Mouse (Mus musculus) left cerebral cortex, postnatal 14 days (tissue): ENCODE data around the gene Gsg1l. TPM values are rescaled to one million over a fixed set of nuclear protein-coding genes. Genes with fewer than 3 reads are reported as not detected.

Experiments
- DNase-seq, 2 experiments: peaks; one replicate each; pipeline ENCODE4 v3.0.0; 2021 to 2022; ENCODE audit warnings: low spot score in 2 of 2, mixed read lengths in 1 of 2
- intact Hi-C: fragments of 180-260 bp; cut with DNase I; formaldehyde crosslinking; loops from one replicate; pipeline ENCODE4 v1.15.1; 2025
- total RNA-seq, 2 experiments: library from RNA; stranded (reverse); gene quantifications; 2 replicates each; pipeline ENCODE4 v1.2.3; 2021

Gene Gsg1l
- total RNA-seq, 2 experiments from 2014 or later, result 51.7 to 54.5 TPM

DNA sequence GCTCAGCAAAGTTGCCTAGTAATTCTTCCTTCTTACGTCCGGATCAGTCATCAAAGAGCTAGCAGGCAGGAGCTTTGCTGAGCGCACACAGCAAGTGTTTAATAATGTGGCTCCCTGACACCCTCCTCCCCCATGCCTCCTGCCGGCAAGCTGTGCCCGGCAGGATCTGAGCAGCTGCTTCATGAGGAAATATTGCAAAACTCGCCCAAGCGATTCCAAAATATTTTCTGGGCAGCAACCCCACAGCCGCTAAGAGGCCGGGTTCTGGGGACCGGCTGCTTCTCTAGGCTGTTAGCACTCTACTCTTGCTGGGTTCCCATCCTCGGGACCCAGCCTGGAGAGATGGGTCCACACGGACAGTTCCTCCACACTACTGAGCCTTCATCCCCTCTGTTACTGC, 193.8 kb downstream of the Gsg1l start:
- intact Hi-C loops, result loop anchor here (10.0 kb wide), 1 partner anchor 196 kb away; the partner anchor contains the start of gene Gsg1l
- DNase-seq, result peak; percentile 64 to 67

DNA sequence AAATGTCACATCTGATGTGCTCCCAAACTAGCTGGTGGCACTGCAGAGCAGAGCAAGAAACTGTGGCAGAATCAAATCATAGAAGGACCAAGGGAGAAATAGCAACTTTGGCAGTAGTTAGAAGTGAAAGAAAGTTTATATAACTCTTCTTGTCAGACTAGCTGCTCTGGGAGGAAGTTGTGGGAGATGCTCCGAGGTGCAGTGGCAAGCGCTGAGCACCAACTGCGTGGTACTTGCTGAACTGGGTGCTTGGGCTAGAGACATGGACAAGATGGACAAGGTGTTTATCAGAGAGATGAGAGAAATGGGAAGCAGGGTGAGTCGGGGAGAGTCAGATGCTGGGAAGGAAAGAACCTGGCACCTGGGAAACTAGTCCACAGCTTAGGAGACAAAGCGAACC, 194.4 kb downstream of the Gsg1l start:
- DNase-seq, result no peak
- intact Hi-C loops, result loop anchor here (10.0 kb wide), 1 partner anchor 197 kb away; the partner anchor contains the start of gene Gsg1l

DNA sequence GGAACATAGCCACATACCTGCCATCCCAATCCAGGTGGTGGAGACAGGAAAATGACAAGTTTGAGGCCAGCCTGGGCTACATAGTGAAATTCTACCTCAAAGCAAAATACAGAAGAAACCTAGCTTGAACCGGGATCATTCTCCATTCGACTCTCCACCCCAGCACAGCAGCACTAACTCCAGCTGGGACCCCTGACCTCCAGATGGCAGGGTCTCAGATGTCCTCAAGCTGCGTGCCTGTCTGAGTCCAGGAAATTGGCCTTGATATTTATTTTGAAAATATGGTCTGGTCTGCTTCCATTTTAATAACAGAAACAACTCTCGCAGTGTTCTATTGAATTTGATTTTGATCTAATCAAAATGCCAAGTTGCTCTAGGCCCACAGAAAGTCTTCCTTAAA, 195.1 kb downstream of the Gsg1l start:
- intact Hi-C loops, result loop anchor here (10.0 kb wide), 1 partner anchor 198 kb away; the partner anchor contains the start of gene Gsg1l
- no peak for DNase-seq

DNA sequence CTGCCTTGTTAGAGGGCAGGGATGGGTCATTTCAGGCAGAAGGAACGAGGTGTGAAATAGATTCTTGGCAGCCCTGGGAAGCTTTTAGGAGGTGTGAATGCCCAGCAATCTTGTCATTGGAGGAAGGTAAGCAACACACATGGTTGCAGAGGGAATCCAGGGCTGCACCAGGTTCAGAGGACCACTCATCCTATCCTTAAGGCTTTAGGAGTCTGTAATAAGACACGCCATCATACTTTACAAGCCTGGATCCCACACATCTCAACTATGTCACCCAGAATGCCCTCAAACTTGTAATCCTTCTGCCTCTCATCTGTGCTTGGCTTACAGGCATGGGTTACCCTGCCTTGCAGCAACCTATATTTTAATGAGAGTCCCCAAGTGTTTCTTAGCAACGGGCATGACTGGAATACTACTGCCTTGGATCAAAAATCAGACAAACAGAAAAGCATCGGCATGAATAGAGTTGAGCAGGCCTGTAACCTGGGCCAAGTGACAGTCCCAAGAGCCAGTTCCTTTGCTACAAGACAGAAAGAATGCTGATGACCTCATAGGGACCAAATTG, 196.0 kb downstream of the Gsg1l start:
- no peak for DNase-seq
- intact Hi-C loops, result loop anchor here (10.0 kb wide), 1 partner anchor 199 kb away; the partner anchor contains the start of gene Gsg1l

DNA sequence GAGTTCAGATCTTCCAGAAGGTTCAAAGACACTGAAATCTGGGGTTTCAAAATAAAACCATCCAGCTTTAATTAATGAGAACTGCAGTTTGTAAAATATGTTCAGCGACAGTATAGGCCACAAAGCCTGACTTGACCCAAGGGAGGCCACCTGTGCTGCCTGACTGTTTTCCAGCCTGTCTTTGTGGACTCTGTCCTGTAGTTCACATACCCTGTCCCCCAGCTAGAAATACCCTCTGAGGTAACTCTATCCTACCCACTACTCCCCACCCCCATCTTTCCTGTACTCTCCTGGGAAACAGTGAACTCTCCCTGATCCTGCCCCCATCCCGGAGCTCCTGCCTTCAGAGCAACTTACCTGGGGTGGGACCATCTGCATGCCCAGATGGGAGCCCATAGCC, 199.0 kb downstream of the Gsg1l start:
- no peak for DNase-seq
- intact Hi-C loops, result loop anchor here (10.0 kb wide), 1 partner anchor 202 kb away; the partner anchor contains the start of gene Gsg1l

DNA sequence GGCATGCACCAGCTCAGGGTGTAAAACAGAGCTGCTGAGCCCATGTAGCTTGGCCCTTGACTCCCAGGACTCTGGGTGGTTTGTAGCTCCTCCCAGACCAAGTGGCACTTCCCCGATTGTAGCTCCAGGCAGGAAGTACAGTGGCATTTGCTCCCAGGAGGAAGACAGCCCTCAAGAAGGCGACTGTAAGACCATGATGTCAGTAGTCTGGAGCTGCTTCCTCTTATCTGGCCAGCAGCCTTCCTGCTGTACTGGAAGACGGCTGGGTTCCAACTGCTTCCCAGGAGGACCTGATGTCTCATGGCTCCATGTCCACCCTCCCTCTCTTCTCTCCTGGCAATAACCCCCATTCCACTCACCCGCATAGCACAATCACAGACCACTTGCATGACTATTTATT, 204.2 kb downstream of the Gsg1l start:
- no peak for DNase-seq
- intact Hi-C loops, result no loop called here

DNA sequence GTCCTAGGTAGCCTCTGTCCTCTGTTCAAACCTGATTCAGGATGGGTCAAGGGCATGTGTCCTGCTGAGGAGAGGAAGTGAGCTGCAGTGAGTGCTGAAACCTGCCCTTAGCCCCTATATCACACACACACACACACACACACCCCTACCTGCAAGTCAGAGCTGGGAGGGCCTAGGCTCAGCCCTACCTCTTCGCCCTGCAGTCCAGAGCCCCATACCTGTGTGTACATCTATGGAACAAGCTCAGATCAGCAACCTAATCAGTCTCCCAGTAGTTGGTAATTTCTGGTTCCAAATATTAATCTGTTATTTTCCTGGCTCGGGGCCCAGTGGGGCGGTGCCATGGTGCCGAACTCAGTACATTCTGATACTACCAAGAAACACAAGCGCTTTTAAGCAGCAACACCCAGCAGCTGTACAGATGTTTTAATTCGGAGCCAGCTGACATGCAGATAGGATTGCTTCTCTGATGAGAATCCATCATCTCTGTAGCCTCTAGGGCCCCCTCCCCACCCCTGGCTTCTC, 208.2 kb downstream of the Gsg1l start:
- DNase-seq, result no peak
- intact Hi-C loops, result no loop called here

DNA sequence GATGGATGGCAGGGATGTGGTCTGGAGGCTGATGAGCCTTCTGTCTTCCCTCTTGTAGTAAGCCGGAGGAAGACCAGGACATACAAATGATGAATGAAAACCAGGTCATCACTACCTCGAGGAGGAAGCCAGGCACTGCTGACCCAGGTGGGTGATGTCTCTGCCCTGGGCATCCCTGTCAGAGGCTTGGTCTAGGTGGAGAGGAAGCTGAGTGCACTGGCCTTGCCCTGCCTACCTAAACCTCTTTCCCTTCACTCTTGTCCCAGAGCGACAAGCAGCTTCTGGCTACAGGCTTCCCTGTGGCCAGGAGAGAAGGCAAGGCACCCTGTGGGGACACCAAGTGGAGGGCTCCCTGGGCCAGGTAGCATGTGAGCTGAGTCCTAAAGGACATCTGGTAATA, 209.3 kb downstream of the Gsg1l start:
- DNase-seq, result no peak
- intact Hi-C loops, result no loop called here

DNA sequence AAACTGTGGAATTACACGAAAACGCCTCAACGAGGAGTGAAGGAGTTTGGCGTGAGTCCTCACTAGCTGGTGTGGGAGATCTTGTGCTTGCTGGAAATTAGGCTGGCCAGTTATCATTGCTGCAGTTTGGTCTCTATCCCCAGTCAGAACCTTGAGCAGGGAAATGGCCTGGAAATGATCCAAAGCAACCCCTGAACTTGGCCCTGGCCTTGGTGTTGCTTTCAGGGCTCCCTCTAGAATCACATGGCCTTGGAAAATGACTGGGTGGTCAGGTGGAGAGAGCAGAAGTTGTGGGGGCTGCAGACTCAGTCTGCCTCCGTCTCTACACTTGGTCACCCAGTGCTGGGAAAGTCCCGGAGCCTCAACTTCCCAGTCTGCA, 210.0 kb downstream of the Gsg1l start:
- intact Hi-C loops, result no loop called here

DNA sequence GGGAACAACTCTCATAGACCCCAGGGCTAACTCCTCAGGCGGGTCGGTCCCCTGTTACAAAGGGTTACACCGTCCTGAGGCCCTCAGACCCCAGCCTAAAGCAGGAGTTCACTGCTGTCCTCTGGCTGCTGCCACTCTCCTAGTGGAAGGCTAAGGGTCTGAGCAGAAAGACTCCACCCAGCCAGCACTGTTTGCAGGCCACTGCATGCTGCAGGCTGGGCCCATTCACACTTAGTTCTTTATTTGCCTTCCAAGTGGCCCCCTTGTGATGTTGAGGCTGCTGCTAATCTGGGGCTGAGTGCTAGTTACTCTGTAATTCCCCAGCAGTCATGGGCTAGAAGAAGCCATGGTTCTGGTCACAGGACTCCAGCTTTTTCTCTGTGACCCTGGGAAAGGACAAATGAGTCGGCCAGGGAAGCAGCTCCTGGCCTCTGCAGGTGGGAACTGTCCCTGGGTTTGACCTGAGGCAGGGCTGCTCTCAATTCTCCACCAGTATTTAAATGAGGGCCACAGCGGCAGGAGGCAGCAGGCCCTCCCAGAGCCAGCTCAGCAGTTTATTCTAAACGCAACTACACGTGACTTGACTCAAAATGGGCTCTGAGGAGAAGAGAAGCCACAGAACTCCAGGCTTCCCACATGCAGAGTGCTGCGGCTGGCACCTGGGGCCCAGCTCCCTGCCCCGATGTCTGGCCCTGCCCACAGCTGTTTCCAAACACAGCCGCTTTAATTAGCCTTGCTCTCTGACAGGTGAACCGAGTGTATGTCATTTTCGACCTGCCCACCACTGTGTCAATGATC, 210.6 kb downstream of the Gsg1l start:
- intact Hi-C loops, result no loop called here
- peak in 1 of 2 experiments; percentile 37 for DNase-seq

More for the DNA sequence above, 210.0 kb downstream of the Gsg1l start:
- DNase-seq, result no peak

DNA sequence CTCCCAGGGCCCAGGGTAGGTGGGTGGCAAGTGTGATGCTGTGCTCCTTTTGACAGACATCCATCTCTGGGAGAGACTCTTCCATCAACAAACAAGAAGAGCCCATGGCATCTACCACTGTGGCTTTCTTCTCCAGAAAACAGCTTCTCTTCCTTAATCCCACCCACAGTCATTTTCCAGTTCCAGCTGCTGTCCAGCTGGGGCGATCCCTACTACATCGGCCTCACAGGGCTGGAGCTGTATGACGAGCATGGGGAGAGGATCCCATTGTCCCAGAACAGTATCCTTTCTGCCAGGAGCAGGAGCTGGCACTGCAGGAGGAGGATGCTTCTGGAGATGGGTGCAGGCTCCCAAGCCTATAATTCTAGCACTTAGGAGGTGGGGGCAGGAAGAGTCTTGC, 213.6 kb downstream of the Gsg1l start:
- no peak for DNase-seq
- intact Hi-C loops, result no loop called here

DNA sequence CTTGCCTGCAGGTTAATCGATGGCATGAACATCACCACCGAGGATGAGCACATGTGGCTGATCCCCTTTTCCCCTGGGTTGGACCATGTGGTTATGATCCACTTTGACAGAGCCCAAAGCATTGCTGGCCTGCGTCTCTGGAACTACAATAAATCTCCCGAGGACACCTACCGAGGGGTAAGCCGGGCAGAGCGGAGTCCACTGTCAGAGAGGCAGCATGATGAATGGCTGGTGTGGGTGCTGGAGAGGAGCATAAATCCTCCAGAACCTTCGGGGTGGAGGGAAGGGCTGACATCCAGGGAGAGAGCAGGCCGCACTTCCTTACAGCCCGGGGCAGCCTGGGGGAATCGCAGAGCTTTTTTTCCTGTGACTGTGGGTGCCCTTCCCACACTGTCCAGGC, 217.0 kb downstream of the Gsg1l start:
- no peak for DNase-seq
- intact Hi-C loops, result no loop called here

DNA sequence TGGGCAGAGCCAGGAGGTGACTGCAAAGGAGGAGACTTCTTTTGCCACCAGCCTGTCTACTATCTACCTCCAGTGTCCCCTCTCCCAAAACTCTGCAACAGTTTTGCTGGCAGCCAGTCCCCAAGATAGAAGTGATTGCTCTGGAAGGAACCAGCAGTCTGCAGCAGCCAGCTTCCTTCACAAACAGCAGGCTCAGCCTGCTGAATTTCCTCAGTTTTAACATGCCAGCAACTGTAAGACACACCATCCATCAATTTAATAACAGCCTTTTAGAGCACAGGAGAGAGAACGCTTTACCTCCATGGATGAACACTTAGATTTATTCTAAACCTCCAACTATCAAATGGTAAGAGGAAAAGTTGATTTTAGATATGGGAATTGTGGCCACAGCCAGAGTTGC, 218.2 kb downstream of the Gsg1l start:
- no peak for DNase-seq
- intact Hi-C loops, result no loop called here

DNA sequence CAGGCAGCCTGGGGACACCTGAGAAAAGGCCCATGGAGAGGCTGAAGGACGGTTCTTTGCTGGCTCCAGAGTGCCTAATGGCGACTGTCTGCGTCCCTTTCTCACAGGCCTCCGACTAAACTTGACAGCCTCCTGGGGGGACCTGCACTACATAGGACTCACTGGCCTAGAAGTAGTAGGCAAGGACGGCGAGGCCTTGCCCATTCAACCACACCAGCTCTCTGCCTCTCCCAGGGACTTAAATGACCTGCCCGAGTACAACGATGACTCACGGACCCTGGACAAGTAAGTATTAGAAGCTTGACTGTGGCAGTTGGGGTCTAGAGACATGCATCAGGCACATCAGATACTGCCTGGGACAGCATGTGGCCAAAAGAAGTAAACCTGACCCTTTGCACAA, 221.8 kb downstream of the Gsg1l start:
- no peak for DNase-seq
- intact Hi-C loops, result no loop called here

DNA sequence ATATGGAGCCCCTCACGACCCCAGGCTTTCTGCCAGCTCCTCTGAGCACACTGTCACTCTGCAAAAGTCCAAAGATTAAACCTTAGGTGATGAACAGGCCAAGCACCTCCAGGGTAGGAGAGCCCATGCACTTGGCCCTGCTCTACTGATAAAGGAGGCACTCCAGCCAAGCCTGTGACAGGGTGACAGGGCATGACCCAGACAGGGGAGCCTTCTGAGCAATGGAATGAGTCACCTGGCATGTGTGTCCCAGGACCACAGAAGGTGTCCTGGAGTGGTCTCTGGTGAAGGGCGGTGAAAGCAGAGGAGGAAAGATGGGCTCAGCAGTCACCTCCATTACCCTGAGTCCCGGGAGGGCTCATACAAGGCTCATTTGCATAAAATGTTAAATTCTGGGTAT, 222.6 kb downstream of the Gsg1l start:
- intact Hi-C loops, result no loop called here
- DNase-seq, result no peak

DNA sequence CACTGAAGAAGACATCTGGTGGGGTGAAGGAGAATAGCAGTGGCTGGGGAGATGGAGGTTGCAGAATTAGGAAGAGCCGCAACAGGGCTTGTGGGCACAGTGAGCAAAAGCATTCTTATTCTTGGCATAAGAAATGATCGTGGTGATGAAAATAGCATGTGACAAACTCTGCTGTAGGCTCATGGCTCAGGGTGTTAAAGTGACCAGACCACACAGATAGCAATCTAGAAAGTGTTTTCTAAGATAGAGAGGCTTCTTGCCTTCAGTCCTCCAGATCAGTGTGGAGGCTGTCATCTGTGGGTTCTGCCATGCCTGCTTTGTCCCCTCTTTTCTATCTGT, 234.7 kb downstream of the Gsg1l start:
- intact Hi-C loops, result no loop called here
- DNase-seq, result no peak

DNA sequence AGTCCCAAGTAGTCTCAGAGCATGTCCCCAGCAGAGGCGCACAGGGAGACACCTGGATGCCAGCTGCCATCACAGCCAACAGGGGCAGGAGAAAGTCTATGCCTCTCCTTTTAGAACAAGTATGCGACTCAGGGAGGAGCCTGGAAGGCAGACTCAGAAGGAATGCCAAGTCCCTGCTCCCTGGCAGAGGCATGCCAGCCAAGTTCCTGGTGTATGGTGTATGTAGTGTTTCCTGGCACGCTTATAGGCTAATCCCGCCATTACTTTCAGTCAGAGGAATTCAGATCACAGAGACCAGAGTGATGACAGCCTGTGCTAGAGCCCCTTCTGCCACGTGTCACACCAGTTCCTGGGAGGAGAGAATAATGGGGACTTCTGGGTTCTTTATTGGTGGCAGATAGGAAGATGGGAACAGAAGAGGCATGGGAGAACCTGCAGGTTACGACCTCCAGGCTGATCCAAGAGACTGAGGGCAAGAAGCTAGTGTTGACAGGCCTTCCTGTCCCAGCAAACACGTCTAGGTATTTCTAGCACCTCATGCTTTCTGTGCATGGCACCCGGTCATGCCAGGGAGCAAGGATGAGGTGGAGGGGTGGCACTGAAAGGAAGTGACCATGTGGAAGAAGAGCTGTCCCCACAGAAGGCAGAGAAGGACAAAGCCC, 235.2 kb downstream of the Gsg1l start:
- intact Hi-C loops, result no loop called here

DNA sequence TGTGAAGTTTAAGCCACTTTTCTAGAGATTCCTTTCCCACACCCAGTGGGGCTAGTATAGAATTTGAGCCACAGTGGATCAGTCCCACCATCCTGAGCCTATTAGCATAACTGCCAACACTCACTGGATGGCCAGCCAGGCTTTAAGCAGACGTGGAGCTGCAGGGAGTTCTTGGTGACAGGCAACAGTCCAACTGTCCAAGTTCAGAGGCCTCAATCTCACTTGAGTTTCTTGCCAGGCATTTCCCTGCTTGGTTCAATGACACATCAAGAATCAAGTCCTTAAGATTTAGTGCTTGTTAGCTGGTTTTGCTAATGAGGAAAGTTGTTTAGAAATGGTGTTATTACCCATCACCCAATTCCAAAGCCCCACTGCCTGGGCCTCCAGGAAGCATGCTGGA, 236.6 kb downstream of the Gsg1l start:
- intact Hi-C loops, result no loop called here
- no peak for DNase-seq

More for the DNA sequence above, 235.2 kb downstream of the Gsg1l start:
- peak; percentile 20 to 38 for DNase-seq

DNA sequence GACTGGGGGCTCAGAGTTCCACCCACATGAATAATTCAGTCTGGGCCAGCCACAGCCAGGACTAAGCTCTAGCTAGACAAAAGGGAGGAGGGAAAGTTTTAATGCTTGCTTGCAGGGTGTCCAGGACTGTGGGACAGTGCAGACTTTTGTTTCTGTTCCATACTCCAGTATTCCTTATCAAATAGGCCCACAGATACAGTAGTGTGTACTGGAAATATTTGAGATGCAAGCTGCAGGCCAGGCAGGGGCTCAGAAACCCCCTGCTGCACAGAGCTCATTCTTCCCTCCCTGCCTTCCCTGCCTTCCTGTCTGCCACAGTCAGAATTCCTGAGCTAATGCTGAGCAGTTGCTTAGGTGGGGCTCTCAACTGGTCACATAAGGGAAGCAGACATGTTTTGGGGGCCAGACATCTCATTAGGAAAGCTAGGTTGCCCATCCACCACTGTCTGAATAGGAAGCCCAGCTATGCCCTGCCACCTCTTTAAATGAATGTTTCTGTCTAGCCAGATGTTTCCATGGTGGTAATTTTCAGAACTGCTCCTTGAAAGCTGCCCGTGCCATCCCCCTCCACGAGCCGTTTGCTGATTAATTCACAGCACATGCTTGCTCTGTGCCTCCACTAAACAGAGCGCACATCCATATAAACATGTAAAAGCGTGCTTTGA, 244.0 kb downstream of the Gsg1l start:
- DNase-seq, result no peak
- intact Hi-C loops, result no loop called here

DNA sequence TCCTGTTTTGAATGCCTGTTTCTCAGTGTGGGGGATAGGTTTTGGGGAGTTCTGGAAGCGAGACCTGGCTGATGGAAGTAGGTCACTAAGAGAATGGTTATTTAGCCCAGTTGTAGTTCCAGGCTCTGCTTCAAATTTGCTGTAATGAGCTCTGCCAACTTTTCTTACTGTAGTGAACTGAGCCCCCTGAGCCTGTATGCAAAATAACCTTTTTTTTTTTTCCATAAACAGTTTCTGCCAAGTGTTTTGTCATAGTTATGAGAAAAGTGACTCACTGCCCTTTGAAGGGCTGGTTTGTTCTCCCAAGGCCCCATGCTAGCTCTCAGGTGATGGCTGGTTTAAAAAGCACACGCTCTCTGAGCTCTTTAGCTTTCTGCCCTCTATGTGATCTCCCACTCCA, 248.7 kb downstream of the Gsg1l start:
- intact Hi-C loops, result no loop called here
- no peak for DNase-seq
